ENCODE assay signal across 22 mouse cellular contexts in the genomic region with DNA sequence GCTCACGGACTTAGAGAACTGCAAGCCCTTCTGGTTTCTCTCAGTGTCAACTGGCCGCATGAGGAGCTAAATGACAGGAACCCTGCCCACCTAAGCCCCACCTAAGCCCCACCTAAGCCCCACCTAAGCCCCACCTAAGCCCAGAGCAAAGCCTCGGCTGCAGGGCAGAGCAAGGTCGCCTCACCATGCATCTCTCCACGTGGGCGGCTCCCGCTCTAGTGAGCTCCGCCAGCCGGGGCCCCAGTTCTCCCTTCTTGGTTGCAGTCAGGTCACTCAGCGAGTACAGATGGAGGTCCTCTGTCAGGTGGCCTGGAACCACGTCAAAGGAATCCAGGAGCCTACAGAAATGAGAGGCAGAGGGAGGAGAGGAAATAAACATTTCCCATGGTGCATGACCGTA. TPM values are rescaled to one million over a fixed set of nuclear protein-coding genes. Genes with fewer than 3 reads are reported as not detected.
"Had no signal": no experiment of that assay in that cellular context is flagged by ENCODE, and none has a peak within 500 bp of the region (broad histone marks: within the 10 kb centered on the region; RNA-seq: fewer than 3 reads in every experiment).

No protein-coding gene starts in this region.

- H3K27me3 ChIP-seq: lung, embryonic 15.5 days; midbrain, embryonic 12.5 days; neural tube, embryonic 13.5 days; neural tube, embryonic 15.5 days had no signal

- H3K9me3 ChIP-seq: lung, embryonic 15.5 days; midbrain, embryonic 10.5 days; midbrain, embryonic 12.5 days; neural tube, embryonic 13.5 days; neural tube, embryonic 15.5 days had no signal

- H3K4me2 ChIP-seq: lung, embryonic 15.5 days; midbrain, embryonic 12.5 days; neural tube, embryonic 13.5 days; neural tube, embryonic 15.5 days had no signal

- DNase-seq: lung, adult 2 months; lung, postnatal 14 days; lung, postnatal 4 days; midbrain, embryonic 14.5 days; retina, postnatal 1 day; right cerebral cortex, adult 18-20 months; right cerebral cortex, postnatal 25 days; right cerebral cortex, postnatal 4 days; spleen, adult 18-20 months; thymus, adult 18-20 months; thymus, postnatal 14 days; thymus, postnatal 36 days had no signal

- H3K9ac ChIP-seq: lung, embryonic 15.5 days; midbrain, embryonic 12.5 days; neural tube, embryonic 13.5 days; neural tube, embryonic 15.5 days had no signal

- H3K4me3 ChIP-seq: lung, embryonic 15.5 days; midbrain, embryonic 10.5 days; midbrain, embryonic 12.5 days; myocyte; neural tube, embryonic 13.5 days; neural tube, embryonic 15.5 days had no signal

- H3K27ac ChIP-seq: lung, embryonic 15.5 days; midbrain, embryonic 10.5 days; midbrain, embryonic 12.5 days; neural tube, embryonic 13.5 days; neural tube, embryonic 15.5 days had no signal

- ATAC-seq: lung, postnatal 0 days; midbrain, embryonic 16.5 days had no signal

- H3K4me1 ChIP-seq: midbrain, embryonic 10.5 days; midbrain, embryonic 12.5 days; neural tube, embryonic 13.5 days; neural tube, embryonic 15.5 days had no signal

RNA-seq across cellular contexts. Expression of a gene that starts 15.1 kb away (rescaled TPM):
- polyA plus RNA-seq: lung, embryonic 15.5 days; midbrain, embryonic 10.5 days; midbrain, embryonic 12.5 days; midbrain, embryonic 14.5 days; midbrain, embryonic 16.5 days; myocyte; neural tube, embryonic 11.5 days; neural tube, embryonic 13.5 days; neural tube, embryonic 15.5 days; stomach, embryonic 14.5 days had no signal

RNA-seq across cellular contexts. Expression of a gene that starts 28.1 kb away (rescaled TPM):
- polyA plus RNA-seq: midbrain, embryonic 10.5 days; midbrain, embryonic 12.5 days; midbrain, embryonic 14.5 days; midbrain, embryonic 16.5 days; neural tube, embryonic 11.5 days; neural tube, embryonic 13.5 days; neural tube, embryonic 15.5 days; stomach, embryonic 14.5 days had no signal
